Mouse (Mus musculus) cerebellum, adult 2 months (tissue): ENCODE measurements around the gene Usp16.

ENCODE experiments used
- CTCF ChIP-seq: fragments of 200-500 bp; IDR thresholded peaks from 2 replicates; pipeline ENCODE4 v1.5.1; 2011; ENCODE audit warnings: low read depth, mild to moderate bottlenecking, control low read depth, low read length, moderate library complexity, borderline replicate concordance; ENCODE audit not compliant: insufficient read depth
- POLR2A ChIP-seq: fragments of 200-500 bp; IDR thresholded peaks from 2 replicates; pipeline ENCODE4 v1.6.1; 2011; ENCODE audit warnings: low read length, control low read depth, borderline replicate concordance; ENCODE audit not compliant: insufficient read depth

- TF ChIP-seq POLR2A = no peak
- TF ChIP-seq CTCF = no peak
Observed at GRCm38 (mm10) chr16:87527553-87528249, 73.2 kb downstream of the Usp16 start.
